Mouse (Mus musculus) embryo, embryonic 9.5 days (tissue): ENCODE results near the gene Traf3ip2.

Experiments
- DNase-seq: peaks from one replicate; pipeline ENCODE4 v3.0.0-alpha.2; 2017; ENCODE audit errors: extremely low spot score

Traf3ip2 gene

GRCm38 (mm10) chr10:39612633-39612988 is at the start of gene Traf3ip2:
TSS of gene Traf3ip2 (plus strand) at chr10:39612934.
- no peak for DNase-seq

- DNase-seq: no peak
These were observed 49.0 kb upstream of the Traf3ip2 start for GRCm38 (mm10) chr10:39563552-39564223.

- no peak for DNase-seq
These were observed 45.8 kb upstream of the Traf3ip2 start for GRCm38 (mm10) chr10:39566901-39567300.

- DNase-seq: no peak
These were observed 43.7 kb upstream of the Traf3ip2 start for GRCm38 (mm10) chr10:39568991-39569390.

GRCm38 (mm10) chr10:39571011-39571410 is 41.7 kb upstream of the Traf3ip2 start:
- DNase-seq: no peak

- no peak for DNase-seq
These were observed 40.6 kb upstream of the Traf3ip2 start for GRCm38 (mm10) chr10:39572050-39572671.

- DNase-seq: no peak
These were observed 40.1 kb upstream of the Traf3ip2 start for GRCm38 (mm10) chr10:39572672-39573051.

- no peak for DNase-seq
These were observed 36.3 kb upstream of the Traf3ip2 start for GRCm38 (mm10) chr10:39576466-39576865.

- no peak for DNase-seq
These were observed 32.3 kb upstream of the Traf3ip2 start for GRCm38 (mm10) chr10:39580477-39580876.

- DNase-seq: no peak
These were observed 30.3 kb upstream of the Traf3ip2 start for GRCm38 (mm10) chr10:39582385-39582784.

GRCm38 (mm10) chr10:39583718-39584117 is 29.0 kb upstream of the Traf3ip2 start:
- DNase-seq: no peak

GRCm38 (mm10) chr10:39587290-39587925 is 25.3 kb upstream of the Traf3ip2 start:
- DNase-seq: no peak

- no peak for DNase-seq
These were observed 24.6 kb upstream of the Traf3ip2 start for GRCm38 (mm10) chr10:39587973-39588746.

GRCm38 (mm10) chr10:39589765-39590546 is 22.8 kb upstream of the Traf3ip2 start:
- DNase-seq: no peak

GRCm38 (mm10) chr10:39590629-39591028 is 22.1 kb upstream of the Traf3ip2 start:
- no peak for DNase-seq

GRCm38 (mm10) chr10:39592501-39592900 is 20.2 kb upstream of the Traf3ip2 start:
- no peak for DNase-seq

- no peak for DNase-seq
These were observed 18.0 kb upstream of the Traf3ip2 start for GRCm38 (mm10) chr10:39594716-39595115.

- no peak for DNase-seq
These were observed 16.9 kb upstream of the Traf3ip2 start for GRCm38 (mm10) chr10:39595862-39596261.

- DNase-seq: no peak
These were observed 15.5 kb upstream of the Traf3ip2 start for GRCm38 (mm10) chr10:39597116-39597791.

GRCm38 (mm10) chr10:39597792-39598183 is 14.9 kb upstream of the Traf3ip2 start:
- DNase-seq: no peak

- no peak for DNase-seq
These were observed 13.1 kb upstream of the Traf3ip2 start for GRCm38 (mm10) chr10:39599601-39600000.
